In genomic region chr4:22667733-22668381, GRCm38 (mm10) we compare ENCODE assay signal across 15 mouse cellular contexts.
A peak's percentile ranks its signal among the peaks of the same experiment; 100 is the strongest.
DNase-seq lines count a peak whose midpoint lies in the region; ATAC-seq and TF ChIP-seq lines count a peak whose summit lies in the region.
"Had no signal": no experiment of that assay in that cellular context is flagged by ENCODE, and none has a peak within 500 bp of the region (broad histone marks: within the 10 kb centered on the region; RNA-seq: fewer than 3 reads in every experiment).

No protein-coding gene starts in this region.

- no peaks in the 10 kb centered on the region for H3K36me3 ChIP-seq in E14TG2a.4 (ENCODE audit: insufficient read depth, low read length)
- no peaks in the 10 kb centered on the region for H3K36me3 ChIP-seq in embryonic facial prominence, embryonic 11.5 days (replicated peaks; ENCODE audit: control insufficient read depth, insufficient read depth, low read depth, low read length)
- no peaks in the 10 kb centered on the region for H3K36me3 ChIP-seq in hindbrain, embryonic 12.5 days
- H3K36me3 ChIP-seq in midbrain, embryonic 16.5 days (ENCODE audit: control insufficient read depth, insufficient read depth, low read length): no peaks in the 10 kb centered on the region
- H3K36me3 ChIP-seq: embryonic facial prominence, embryonic 13.5 days; heart, embryonic 13.5 days; limb, embryonic 10.5 days had no signal

- no peaks in the 10 kb centered on the region for H3K27me3 ChIP-seq in E14TG2a.4 (ENCODE audit: insufficient read depth, low read length)
- no peaks in the 10 kb centered on the region for H3K27me3 ChIP-seq in embryonic facial prominence, embryonic 11.5 days (ENCODE audit: control insufficient read depth, insufficient read depth, low read length)
- H3K27me3 ChIP-seq in hindbrain, embryonic 12.5 days: no peaks in the 10 kb centered on the region
- H3K27me3 ChIP-seq in midbrain, embryonic 16.5 days (ENCODE audit: control insufficient read depth, insufficient read depth, low read depth, low read length): no peaks in the 10 kb centered on the region
- H3K27me3 ChIP-seq: embryonic facial prominence, embryonic 13.5 days; heart, embryonic 13.5 days had no signal

- intact Hi-C loops in gastrocnemius, postnatal 14 days (cut with DNase I; ENCODE audit: low total_unique reads): no loop called here

- H3K9me3 ChIP-seq in E14TG2a.4 (ENCODE audit: low read length): no peaks in the 10 kb centered on the region
- no peaks in the 10 kb centered on the region for H3K9me3 ChIP-seq in embryonic facial prominence, embryonic 11.5 days (replicated peaks; ENCODE audit: control insufficient read depth, low read length)
- H3K9me3 ChIP-seq in hindbrain, embryonic 12.5 days (replicated peaks): no peaks in the 10 kb centered on the region
- H3K9me3 ChIP-seq in midbrain, embryonic 16.5 days (replicated peaks; ENCODE audit: control insufficient read depth, low read length, poor library complexity, severe bottlenecking): no peaks in the 10 kb centered on the region
- H3K9me3 ChIP-seq: embryonic facial prominence, embryonic 13.5 days; heart, embryonic 13.5 days; limb, embryonic 10.5 days had no signal

- no peak for TF ChIP-seq CTCF in E14TG2a.4 (conservative IDR thresholded peaks at IDR 0.05; ENCODE audit: low read length)

- DNase-seq in embryonic facial prominence, embryonic 11.5 days (ENCODE audit: low spot score): peak; percentile 10
- DNase-seq in adrenal gland, adult 8-10 months: no peak
- DNase-seq in gastrocnemius, postnatal 14 days: no peak
- DNase-seq in kidney, adult 11 months: no peak
- no peak for DNase-seq in adrenal gland, postnatal 25 days
- DNase-seq: adrenal gland, postnatal 10 days; cerebellum, adult 11 months; right cerebral cortex, postnatal 14 days had no signal

- 0 out of 2 replicates have a peak overlapping the region, but pooled peaks have one; percentile 4 for H3K4me3 ChIP-seq in E14TG2a.4 (replicated peaks; ENCODE audit: low read length)
- H3K4me3 ChIP-seq in embryonic facial prominence, embryonic 11.5 days (ENCODE audit: low read depth, low read length): no peak overlapping the region
- H3K4me3 ChIP-seq in hindbrain, embryonic 12.5 days: no peak overlapping the region
- H3K4me3 ChIP-seq in midbrain, embryonic 16.5 days (ENCODE audit: low read depth, low read length): 0 out of 2 replicates have a peak overlapping the region, but pooled peaks have one; percentile 5
- H3K4me3 ChIP-seq: embryonic facial prominence, embryonic 13.5 days; heart, embryonic 13.5 days; limb, embryonic 10.5 days had no signal

- no peak overlapping the region for H3K4me2 ChIP-seq in embryonic facial prominence, embryonic 11.5 days (ENCODE audit: low read depth, low read length)
- H3K4me2 ChIP-seq in hindbrain, embryonic 12.5 days (replicated peaks): peak overlapping the region; percentile 23; the same call in 1 of the 2 replicates
- peak overlapping the region; percentile 36 for H3K4me2 ChIP-seq in midbrain, embryonic 16.5 days (ENCODE audit: low read length)
- H3K4me2 ChIP-seq: embryonic facial prominence, embryonic 13.5 days; heart, embryonic 13.5 days had no signal

- no peak overlapping the region for H3K27ac ChIP-seq in embryonic facial prominence, embryonic 11.5 days (replicated peaks; ENCODE audit: low read depth, low read length)
- H3K27ac ChIP-seq in hindbrain, embryonic 12.5 days: no peak overlapping the region
- no peak overlapping the region for H3K27ac ChIP-seq in midbrain, embryonic 16.5 days (ENCODE audit: low read length)
- H3K27ac ChIP-seq: embryonic facial prominence, embryonic 13.5 days; heart, embryonic 13.5 days; limb, embryonic 10.5 days had no signal

- peaks cover 6% of the 10 kb centered on the region for H3K4me1 ChIP-seq in E14TG2a.4 (replicated peaks; ENCODE audit: low read depth, low read length)
- H3K4me1 ChIP-seq in embryonic facial prominence, embryonic 11.5 days (ENCODE audit: control insufficient read depth, insufficient read depth, low read length): no peaks in the 10 kb centered on the region
- peaks cover 6% of the 10 kb centered on the region for H3K4me1 ChIP-seq in hindbrain, embryonic 12.5 days
- H3K4me1 ChIP-seq in midbrain, embryonic 16.5 days (ENCODE audit: control insufficient read depth, insufficient read depth, low read length): peaks cover 5% of the 10 kb centered on the region; the same call in 1 of the 2 replicates
- H3K4me1 ChIP-seq: embryonic facial prominence, embryonic 13.5 days; heart, embryonic 13.5 days; limb, embryonic 10.5 days had no signal

- no peak overlapping the region for H3K9ac ChIP-seq in embryonic facial prominence, embryonic 11.5 days (replicated peaks; ENCODE audit: low read length)
- H3K9ac ChIP-seq in hindbrain, embryonic 12.5 days: no peak overlapping the region
- no peak overlapping the region for H3K9ac ChIP-seq in midbrain, embryonic 16.5 days (ENCODE audit: low read depth, low read length)
- H3K9ac ChIP-seq: embryonic facial prominence, embryonic 13.5 days; heart, embryonic 13.5 days had no signal

- peak; percentile 70; the same call in 1 of the 2 replicates for ATAC-seq in embryonic facial prominence, embryonic 11.5 days (replicated peaks; ENCODE audit: insufficient number of reproducible peaks, low FRiP score, low TSS enrichment, low read depth)
- peak; percentile 73 for ATAC-seq in hindbrain, embryonic 12.5 days (ENCODE audit: low FRiP score)
- ATAC-seq in midbrain, embryonic 16.5 days: peak; percentile 86
- ATAC-seq: intestine, embryonic 16.5 days had no signal

- WGBS in embryonic facial prominence, embryonic 11.5 days: 8% methylated on average over 7 of the region's 7 CpGs
- 2% methylated on average over 7 of the region's 7 CpGs for WGBS in hindbrain, embryonic 12.5 days
- WGBS in midbrain, embryonic 16.5 days: 2% methylated on average over 7 of the region's 7 CpGs

Comparison
In these comparisons a context has a peak if more than half of its experiments do, and no peak if none do; other contexts are left out.
1. H3K4me3 ChIP-seq: peak in E14TG2a.4 (single experiment) and midbrain, embryonic 16.5 days (single experiment); none in embryonic facial prominence, embryonic 11.5 days (single experiment) and hindbrain, embryonic 12.5 days (single experiment).
2. Peak in every context shown above with its lines, with median percentiles within 50 percentile points of each other: ATAC-seq.